Mouse (Mus musculus) C2C12 (cell line): ENCODE results near the gene Hgfac. TPM values are rescaled to one million over a fixed set of nuclear protein-coding genes. Genes with fewer than 3 reads are reported as not detected.

Source experiments
- H3K27me3 ChIP-seq: one replicate; pipeline ENCODE4 v1.6.1; 2011; ENCODE audit not compliant: control insufficient read depth, insufficient read depth, insufficient read length
- H3K36me3 ChIP-seq: one replicate; pipeline ENCODE4 v1.6.1; 2011; ENCODE audit not compliant: control insufficient read depth, insufficient read depth
- H3K4me3 ChIP-seq: one replicate; pipeline ENCODE4 v1.5.1; 2011; ENCODE audit warnings: mild to moderate bottlenecking, control low read depth; ENCODE audit not compliant: poor library complexity, insufficient read depth, severe bottlenecking
- H3K79me2 ChIP-seq: one replicate; pipeline ENCODE4 v1.6.1; 2011; ENCODE audit not compliant: control insufficient read depth, insufficient read depth
- H3K79me3 ChIP-seq: one replicate; pipeline ENCODE4 v1.6.1; 2011; ENCODE audit warnings: low read depth, control low read depth
- H3ac ChIP-seq: one replicate; pipeline ENCODE3; 2011; ENCODE audit warnings: low read depth; ENCODE audit not compliant: control insufficient read depth, insufficient read length
- CEBPB ChIP-seq: IDR thresholded peaks from one replicate; pipeline ENCODE4 v1.6.1; 2011; ENCODE audit warnings: low read depth, mild to moderate bottlenecking, control low read depth, moderate library complexity
- CTCF ChIP-seq: IDR thresholded peaks from one replicate; pipeline ENCODE4 v1.5.1; 2011; ENCODE audit not compliant: control insufficient read depth, insufficient read depth, insufficient read length
- FOSL1 ChIP-seq: IDR thresholded peaks from one replicate; pipeline ENCODE4 v1.8.0; 2011; ENCODE audit warnings: mild to moderate bottlenecking, low read length; ENCODE audit not compliant: poor library complexity, insufficient read depth, severe bottlenecking
- MAX ChIP-seq: IDR thresholded peaks from one replicate; pipeline ENCODE4 v1.6.1; 2011; ENCODE audit warnings: mild to moderate bottlenecking, control low read depth
- MYOD1 ChIP-seq: IDR thresholded peaks from one replicate; pipeline ENCODE4 v1.6.1; 2011; ENCODE audit warnings: low read depth; ENCODE audit not compliant: control insufficient read depth, insufficient read length
- MYOG ChIP-seq: IDR thresholded peaks from one replicate; pipeline ENCODE4 v1.6.1; 2011; ENCODE audit not compliant: control insufficient read depth, insufficient read length; ENCODE audit errors: extremely low read depth
- USF1 ChIP-seq: IDR thresholded peaks from one replicate; pipeline ENCODE4 v1.6.1; 2011; ENCODE audit warnings: low read depth, mild to moderate bottlenecking, control low read depth, moderate library complexity
- polyA plus RNA-seq: library from polyadenylated mRNA; unstranded; fragments of >200 nt; fragmentation: generic; extraction: Trizol; gene quantifications from one replicate; pipeline ENCODE4 v1.2.1, GENCODE M21; 2012; ENCODE audit warnings: missing spikeins

Hgfac gene
- polyA plus RNA-seq, 1 experiment: 0.06 TPM

DNA sequence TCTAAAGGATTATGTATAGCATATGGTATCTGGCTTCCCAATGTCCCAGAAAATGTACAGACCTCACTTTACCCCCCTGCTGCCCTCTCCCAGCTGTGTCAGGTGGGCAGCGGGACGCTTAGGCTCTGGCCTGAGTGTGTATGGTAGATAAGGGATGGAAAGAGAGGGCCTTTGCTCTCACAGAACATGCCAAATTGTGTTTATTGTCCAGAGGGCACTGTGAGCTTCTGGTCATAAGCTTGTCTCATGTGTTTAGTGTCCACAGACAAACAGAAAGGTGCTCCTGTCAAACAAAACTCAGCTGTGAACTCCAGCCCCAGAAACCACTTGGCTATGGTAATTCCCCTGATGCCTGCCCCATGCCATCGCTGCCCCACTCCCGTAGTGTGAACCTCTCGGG lies 11.6 kb upstream of the Hgfac start:
- no peak for TF ChIP-seq MYOD1
- TF ChIP-seq CEBPB: no peak
- no peak for TF ChIP-seq USF1
- TF ChIP-seq MYOG: no peak
- peaks cover 33% of the 10 kb centered on the region for H3K36me3 ChIP-seq
- no peaks in the 10 kb centered on the region for H3K79me3 ChIP-seq
- H3K4me3 ChIP-seq: no peak overlapping the region
- no peak overlapping the region for H3ac ChIP-seq
- H3K27me3 ChIP-seq: no peaks in the 10 kb centered on the region
- H3K79me2 ChIP-seq: no peaks in the 10 kb centered on the region

DNA sequence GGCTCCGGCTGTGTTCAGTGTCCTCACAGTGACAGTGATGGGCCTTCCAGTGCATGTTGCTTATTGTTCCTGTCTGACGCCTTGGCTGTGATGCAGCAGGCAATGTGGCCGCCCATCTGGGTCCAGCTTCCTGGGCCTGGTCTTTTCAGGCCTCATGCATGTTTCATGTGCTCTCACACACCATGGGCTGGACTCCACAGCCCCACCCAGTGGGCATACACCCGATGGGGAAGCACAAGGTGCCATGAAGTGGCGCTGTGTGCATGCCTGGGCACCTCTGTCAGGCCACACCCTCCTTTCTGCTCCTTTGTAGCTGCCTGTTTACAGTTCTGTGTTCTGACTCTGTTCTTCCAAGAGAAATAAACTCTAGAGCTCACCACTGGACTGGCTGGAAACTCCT lies 8.2 kb upstream of the Hgfac start:
- peaks cover 9% of the 10 kb centered on the region for H3K36me3 ChIP-seq
- peak; percentile 29 for TF ChIP-seq CTCF
- no peak for TF ChIP-seq USF1
- H3K27me3 ChIP-seq: no peaks in the 10 kb centered on the region
- no peaks in the 10 kb centered on the region for H3K79me3 ChIP-seq
- H3K79me2 ChIP-seq: no peaks in the 10 kb centered on the region
- H3ac ChIP-seq: no peak overlapping the region
- no peak overlapping the region for H3K4me3 ChIP-seq

DNA sequence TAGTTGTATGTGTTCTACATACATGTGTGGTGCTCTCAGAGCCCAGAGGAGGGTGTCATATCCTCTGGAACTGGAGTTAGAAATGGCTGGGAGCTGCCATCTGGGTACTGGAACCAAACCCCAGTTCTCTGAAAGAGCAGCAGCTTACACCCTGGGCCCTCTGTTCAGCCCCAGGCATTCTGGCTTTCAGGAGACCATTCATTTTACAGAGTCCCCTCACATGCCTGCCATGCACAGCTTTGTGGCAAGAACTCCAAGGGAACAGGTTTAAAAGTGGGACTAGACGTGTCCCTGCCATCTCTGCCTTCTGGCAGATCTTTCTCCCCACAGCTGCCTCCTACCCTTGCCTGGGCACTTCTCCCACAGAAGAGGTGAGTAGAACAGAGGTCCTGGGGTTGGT lies 7.7 kb upstream of the Hgfac start:
- H3K36me3 ChIP-seq: peaks cover 5% of the 10 kb centered on the region
- no peak for TF ChIP-seq USF1
- TF ChIP-seq MYOD1: no peak
- no peak for TF ChIP-seq FOSL1
- no peak for TF ChIP-seq MAX
- TF ChIP-seq MYOG: no peak
- no peak for TF ChIP-seq CTCF
- TF ChIP-seq CEBPB: no peak
- no peak overlapping the region for H3ac ChIP-seq
- no peaks in the 10 kb centered on the region for H3K79me2 ChIP-seq
- no peak overlapping the region for H3K4me3 ChIP-seq
- H3K79me3 ChIP-seq: no peaks in the 10 kb centered on the region
- no peaks in the 10 kb centered on the region for H3K27me3 ChIP-seq

DNA sequence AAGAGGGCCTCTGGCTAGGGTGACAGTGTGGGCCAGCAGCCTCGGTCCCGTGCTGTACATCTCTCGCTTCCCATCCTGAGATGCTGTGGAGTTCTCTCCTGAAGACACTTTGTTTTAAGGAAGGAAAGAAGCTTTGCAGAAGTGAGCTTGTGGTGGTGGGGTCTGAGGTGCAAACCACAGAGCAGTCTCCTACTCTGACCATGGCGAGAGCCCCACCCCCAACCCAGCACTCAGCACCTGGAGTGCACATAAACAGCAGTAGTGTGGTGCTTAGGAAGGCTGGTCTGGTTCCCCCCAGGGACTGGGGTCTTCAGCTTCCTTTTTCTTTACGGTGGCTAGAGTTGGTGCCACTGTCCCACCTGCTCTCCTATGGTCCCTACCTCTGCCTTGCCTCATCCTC lies 6.2 kb upstream of the Hgfac start:
- Histone ChIP-seq H3K36me3 (no peaks in the 10 kb centered on the region), H3ac (no peak overlapping the region), H3K79me2 (no peaks in the 10 kb centered on the region), H3K27me3 (no peaks in the 10 kb centered on the region), H3K4me3 (no peak overlapping the region), H3K79me3 (no peaks in the 10 kb centered on the region)
- TF ChIP-seq USF1: no peak
- no peak for TF ChIP-seq MYOG
- TF ChIP-seq MYOD1: no peak
- TF ChIP-seq MAX: no peak
- no peak for TF ChIP-seq CEBPB
- no peak for TF ChIP-seq FOSL1
- TF ChIP-seq CTCF: no peak

DNA sequence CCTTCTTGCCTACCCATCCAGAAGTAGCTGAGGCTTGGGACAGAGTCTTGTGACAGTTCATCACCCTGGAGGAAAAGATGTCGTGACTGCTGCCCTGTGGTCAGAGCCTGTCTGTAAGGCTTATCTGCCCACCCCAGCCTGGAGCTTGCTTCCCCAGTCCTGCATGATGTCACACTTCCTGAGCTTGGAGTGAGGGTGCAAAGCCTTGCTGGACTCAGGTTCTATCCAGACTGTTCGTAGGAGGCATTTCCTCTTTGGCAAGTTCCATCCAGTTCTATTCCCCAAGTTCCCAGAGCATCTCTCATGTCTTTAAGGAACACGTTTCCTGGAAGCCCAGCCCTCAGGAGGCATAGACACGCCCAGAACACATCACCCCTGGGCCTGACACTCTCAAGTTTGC lies 5.5 kb upstream of the Hgfac start:
- Histone ChIP-seq H3K27me3 (no peaks in the 10 kb centered on the region), H3K79me3 (no peaks in the 10 kb centered on the region), H3K4me3 (no peak overlapping the region), H3K79me2 (no peaks in the 10 kb centered on the region), H3ac (no peak overlapping the region), H3K36me3 (no peaks in the 10 kb centered on the region)
- no peak for TF ChIP-seq MYOD1
- TF ChIP-seq CEBPB: no peak
- no peak for TF ChIP-seq CTCF
- no peak for TF ChIP-seq FOSL1
- TF ChIP-seq USF1: no peak
- no peak for TF ChIP-seq MYOG
- no peak for TF ChIP-seq MAX

DNA sequence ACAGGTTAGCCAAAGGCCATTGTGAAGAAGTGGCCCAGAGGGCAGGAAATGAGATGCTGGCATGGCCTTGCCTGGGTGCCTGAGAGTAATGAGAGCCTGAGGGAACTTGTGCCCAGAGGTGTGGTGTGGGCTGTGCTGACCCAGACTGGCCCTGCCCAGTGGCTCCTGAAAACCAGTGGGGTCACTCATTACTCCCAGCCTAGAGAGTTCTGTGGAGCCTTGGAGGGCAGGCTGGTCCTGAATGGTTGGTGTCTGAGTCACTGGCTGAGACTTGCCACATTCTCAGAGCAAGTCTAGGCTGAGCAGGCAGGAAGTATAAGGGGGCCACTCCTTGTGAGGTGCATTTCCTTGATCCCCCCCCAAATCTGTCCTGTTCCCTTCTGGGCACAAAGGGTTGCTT lies 3.9 kb upstream of the Hgfac start:
- Histone ChIP-seq H3K4me3 (no peak overlapping the region), H3K36me3 (no peaks in the 10 kb centered on the region), H3K79me2 (no peaks in the 10 kb centered on the region), H3K79me3 (no peaks in the 10 kb centered on the region), H3ac (no peak overlapping the region), H3K27me3 (no peaks in the 10 kb centered on the region)
- TF ChIP-seq MYOG (no peak), MAX (peak; percentile 15)
